Mouse (Mus musculus) lung, postnatal 0 days (tissue): ENCODE measurements around the gene Cd82. TPM values are rescaled to one million over a fixed set of nuclear protein-coding genes. Genes with fewer than 3 reads are reported as not detected.

Source experiments
- ATAC-seq: fragments of 200-750 bp; cut with Nextera tagmentation; 2 replicates; pipeline ENCODE4 v1.8.0; 2017; ENCODE audit warnings: moderate library complexity
- DNase-seq: peaks from one replicate; pipeline ENCODE4 v3.0.0-alpha.2; 2016; ENCODE audit warnings: low spot score
- H3K27ac ChIP-seq: fragments of 300-500 bp; sonication (generic); 2 replicates; pipeline ENCODE4 v1.5.1; 2014; ENCODE audit warnings: antibody characterized with exemption, mild to moderate bottlenecking, low read length, mixed read lengths
- H3K27me3 ChIP-seq: fragments of 300-500 bp; sonication (generic); replicated peaks from 2 replicates; pipeline ENCODE4 v1.6.1; 2014; ENCODE audit warnings: low read length, mixed read lengths; ENCODE audit not compliant: insufficient read depth
- H3K36me3 ChIP-seq: fragments of 300-500 bp; sonication (generic); 2 replicates; pipeline ENCODE4 v1.6.1; 2014; ENCODE audit warnings: low read length, mixed read lengths; ENCODE audit not compliant: insufficient read depth
- H3K4me1 ChIP-seq: fragments of 300-500 bp; sonication (generic); 2 replicates; pipeline ENCODE4 v1.6.1; 2014; ENCODE audit warnings: antibody characterized with exemption, low read depth, low read length, mixed read lengths; ENCODE audit not compliant: insufficient read depth
- H3K4me2 ChIP-seq: fragments of 300-500 bp; sonication (generic); replicated peaks from 2 replicates; pipeline ENCODE4 v1.6.1; 2014; ENCODE audit warnings: low read depth, mild to moderate bottlenecking, low read length, moderate library complexity, mixed read lengths
- H3K4me3 ChIP-seq: fragments of 300-500 bp; sonication (generic); 2 replicates; pipeline ENCODE4 v1.5.1; 2014; ENCODE audit warnings: low read depth, low read length
- H3K9ac ChIP-seq: fragments of 300-500 bp; sonication (generic); replicated peaks from 2 replicates; pipeline ENCODE4 v1.6.1; 2014; ENCODE audit warnings: low read depth, mild to moderate bottlenecking
- H3K9me3 ChIP-seq: fragments of 300-500 bp; sonication (generic); 2 replicates; pipeline ENCODE4 v1.6.1; 2016; ENCODE audit warnings: low read length, mixed read lengths
- CTCF ChIP-seq: IDR thresholded peaks from 2 replicates; pipeline ENCODE4 v1.5.1; 2016; ENCODE audit warnings: antibody characterized with exemption, mild to moderate bottlenecking
- EP300 ChIP-seq: IDR thresholded peaks from 2 replicates; pipeline ENCODE4 v1.6.1; 2016; ENCODE audit warnings: antibody characterized with exemption, mild to moderate bottlenecking, control low read depth
- WGBS: fragments of 180-500 bp; shearing (Covaris S2); extraction: QIAGEN DNeasy Blood & Tissue Kit; methylation state at CpG from one replicate; pipeline ENCODE4 v1.1.7; 2014; 5-methylcytosine and 5-hydroxymethylcytosine counted together
- polyA plus RNA-seq: library from polyadenylated mRNA; unstranded; fragments of >200 nt; fragmentation: Nextera tagmentation; extraction: Ambion mirVana; gene quantifications from 2 replicates; pipeline ENCODE4 v1.2.1, GENCODE M21; 2015

The Cd82 gene
- polyA plus RNA-seq, 1 experiment from 2014 or later, result 94.1 TPM

DNA sequence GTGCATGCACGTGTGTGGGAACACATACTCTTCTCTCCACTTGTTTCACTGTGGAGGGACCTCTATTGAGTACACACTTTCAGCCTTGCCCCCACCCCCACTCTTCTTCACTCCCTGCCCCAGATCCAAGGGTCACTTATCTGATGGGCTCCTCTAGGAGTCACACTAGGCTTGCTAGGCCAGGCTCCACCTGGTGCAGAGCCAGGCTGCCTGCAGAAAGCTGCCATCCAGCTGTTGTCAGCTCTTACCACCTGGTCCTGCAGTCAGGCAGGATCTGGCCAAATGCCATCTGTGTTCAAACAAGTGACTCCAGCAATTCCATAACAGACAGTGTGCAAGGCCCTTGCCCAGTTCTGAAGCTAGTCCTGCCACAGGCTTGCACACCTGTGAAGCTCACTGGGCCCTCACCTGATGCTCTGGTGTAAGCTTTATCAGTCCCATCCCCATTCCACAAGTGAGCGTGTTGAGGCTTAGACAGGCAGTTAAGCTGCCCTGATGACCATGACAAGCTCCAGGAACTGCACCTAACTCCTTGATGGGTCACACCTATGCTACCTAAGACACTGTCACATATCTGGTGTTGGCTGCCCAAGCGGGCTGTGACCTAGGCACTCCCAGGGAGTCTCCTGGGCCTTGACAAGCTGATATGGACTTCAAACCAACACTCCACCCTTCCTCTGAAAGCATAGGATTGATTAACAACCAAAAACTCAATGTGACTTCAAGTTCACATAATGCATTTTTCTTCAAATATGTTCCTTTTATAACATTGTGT is 7.9 kb downstream of the Cd82 start:
- Histone ChIP-seq H3K9me3 (no peaks in the 10 kb centered on the region), H3K36me3 (no peaks in the 10 kb centered on the region), H3K4me2 (no peak overlapping the region), H3K27me3 (no peaks in the 10 kb centered on the region), H3K27ac (peak overlapping the region; percentile 20; the same call in 1 of the 2 replicates), H3K4me3 (no peak overlapping the region), H3K9ac (no peak overlapping the region), H3K4me1 (peaks cover 36% of the 10 kb centered on the region)
- no peak for TF ChIP-seq EP300
- TF ChIP-seq CTCF, result no peak
- peak; percentile 28 for ATAC-seq
- peak; percentile 52 for DNase-seq
- 57% methylated on average over 3 of the region's 3 CpGs for WGBS

DNA sequence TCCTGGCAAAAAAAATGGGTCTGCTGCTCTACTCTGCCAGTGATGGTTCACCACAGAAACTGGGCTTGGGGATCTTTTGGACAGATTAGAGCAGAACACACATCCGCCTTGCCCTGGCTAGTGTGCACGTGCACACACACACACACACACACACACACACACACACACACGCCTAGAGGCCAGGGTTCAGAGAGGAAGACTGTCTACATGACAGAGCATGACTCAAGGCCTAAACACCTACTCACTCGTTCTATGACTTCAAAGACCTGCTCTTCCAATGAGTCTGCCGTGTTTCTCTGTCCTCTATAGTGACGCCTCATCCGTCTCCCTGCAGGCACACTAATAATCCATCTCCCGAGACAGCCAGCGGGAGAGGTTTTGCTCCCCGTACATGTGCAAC is 8.6 kb downstream of the Cd82 start:
- no peaks in the 10 kb centered on the region for H3K36me3 ChIP-seq
- peaks cover 35% of the 10 kb centered on the region for H3K4me1 ChIP-seq
- no peak overlapping the region for H3K4me3 ChIP-seq
- ATAC-seq, result peak; percentile 0; the same call in 1 of the 2 replicates
- H3K9me3 ChIP-seq, result no peaks in the 10 kb centered on the region
- H3K9ac ChIP-seq, result no peak overlapping the region
- WGBS, result 45% methylated on average over 10 of the region's 10 CpGs
- no peaks in the 10 kb centered on the region for H3K27me3 ChIP-seq
- 0 out of 2 replicates have a peak overlapping the region, but pooled peaks have one; percentile 20 for H3K27ac ChIP-seq
- DNase-seq, result no peak
- TF ChIP-seq CTCF (no peak), EP300 (no peak)
- no peak overlapping the region for H3K4me2 ChIP-seq

DNA sequence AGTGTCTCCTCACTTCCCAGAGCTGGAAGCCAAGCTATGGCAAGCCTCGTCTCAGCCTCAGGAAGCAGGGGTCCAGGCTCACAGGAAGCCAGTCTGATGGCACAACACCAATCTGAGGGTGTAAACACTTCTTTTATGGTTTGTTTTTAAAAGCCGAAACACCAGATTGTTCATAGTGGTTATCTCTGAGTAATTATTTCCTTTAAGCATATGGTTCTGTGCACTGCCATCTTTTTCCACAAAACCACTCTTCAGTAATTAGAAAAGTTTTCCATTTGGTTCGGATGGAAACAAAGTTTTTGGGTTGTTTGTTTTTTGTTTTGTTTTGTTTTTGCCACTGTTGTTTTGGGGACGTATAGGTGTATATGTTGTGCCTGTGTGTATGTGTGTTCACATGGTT is 9.9 kb downstream of the Cd82 start:
- peak overlapping the region; percentile 71 for H3K27ac ChIP-seq

DNA sequence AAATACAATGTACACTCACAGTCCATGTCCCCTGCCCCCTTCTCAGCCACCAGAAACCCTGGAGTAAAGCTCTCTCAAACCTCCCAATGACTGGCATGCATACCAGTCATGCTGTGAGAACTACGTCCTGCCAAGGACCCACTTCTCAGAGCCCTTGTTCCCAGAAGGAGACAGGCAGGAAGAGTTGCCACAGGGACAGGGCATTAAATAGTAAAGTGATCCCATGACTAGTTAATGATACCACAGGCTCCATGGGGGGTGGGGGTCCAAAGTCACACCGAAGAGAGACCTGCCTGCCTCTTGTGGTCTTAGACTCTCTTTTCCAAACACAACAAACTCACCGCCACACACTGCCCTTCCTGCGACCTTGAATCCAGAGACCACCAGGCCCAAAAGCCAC is 10.4 kb downstream of the Cd82 start:
- Histone ChIP-seq H3K9me3 (no peaks in the 10 kb centered on the region), H3K27ac (peak overlapping the region; percentile 71), H3K36me3 (no peaks in the 10 kb centered on the region), H3K4me2 (no peak overlapping the region), H3K4me3 (no peak overlapping the region), H3K4me1 (peaks cover 22% of the 10 kb centered on the region; the same call in 1 of the 2 replicates), H3K27me3 (no peaks in the 10 kb centered on the region), H3K9ac (no peak overlapping the region)
- ATAC-seq, result peak; percentile 37
- 0 out of 2 replicates have a peak, but pooled peaks have one; percentile 27 for TF ChIP-seq EP300
- TF ChIP-seq CTCF, result no peak
- peak; percentile 64 for DNase-seq
- 57% methylated on average over 4 of the region's 4 CpGs for WGBS

More for the DNA sequence above, 9.9 kb downstream of the Cd82 start:
- 67% methylated on average over 4 of the region's 4 CpGs for WGBS
- H3K9ac ChIP-seq, result no peak overlapping the region
- H3K27me3 ChIP-seq, result no peaks in the 10 kb centered on the region
- ATAC-seq (no peak), DNase-seq (no peak)
- peaks cover 24% of the 10 kb centered on the region for H3K4me1 ChIP-seq
- no peak overlapping the region for H3K4me3 ChIP-seq
- no peaks in the 10 kb centered on the region for H3K9me3 ChIP-seq
- H3K36me3 ChIP-seq, result no peaks in the 10 kb centered on the region
- no peak overlapping the region for H3K4me2 ChIP-seq
- no peak for TF ChIP-seq CTCF
- TF ChIP-seq EP300, result no peak

DNA sequence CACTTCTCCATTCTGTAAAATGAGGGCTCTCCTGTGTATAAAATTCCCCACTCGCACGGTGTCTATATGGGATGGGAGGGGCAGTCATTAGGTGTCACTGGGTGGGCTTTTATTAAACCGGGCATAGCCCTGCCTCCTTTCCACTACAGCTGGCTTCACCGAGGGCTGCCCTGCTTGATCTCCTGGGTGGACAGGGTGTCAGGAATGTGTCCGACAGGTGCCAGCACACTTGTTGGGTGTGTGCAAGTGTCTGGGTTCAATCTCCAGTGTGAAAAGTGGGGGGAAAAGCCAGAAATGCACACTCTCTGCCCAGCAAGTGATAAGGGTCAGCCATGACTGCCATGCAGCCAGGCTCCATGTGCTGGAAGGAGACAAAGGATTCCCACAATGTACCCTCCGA is 10.9 kb downstream of the Cd82 start:
- Histone ChIP-seq H3K9me3 (no peaks in the 10 kb centered on the region), H3K4me1 (peaks cover 22% of the 10 kb centered on the region; the same call in 1 of the 2 replicates), H3K36me3 (no peaks in the 10 kb centered on the region), H3K27ac (peak overlapping the region; percentile 57), H3K4me3 (no peak overlapping the region), H3K27me3 (no peaks in the 10 kb centered on the region), H3K4me2 (no peak overlapping the region), H3K9ac (no peak overlapping the region)
- no peak for DNase-seq
- WGBS, result 53% methylated on average over 6 of the region's 6 CpGs
- TF ChIP-seq CTCF (no peak), EP300 (no peak)
- ATAC-seq, result no peak

DNA sequence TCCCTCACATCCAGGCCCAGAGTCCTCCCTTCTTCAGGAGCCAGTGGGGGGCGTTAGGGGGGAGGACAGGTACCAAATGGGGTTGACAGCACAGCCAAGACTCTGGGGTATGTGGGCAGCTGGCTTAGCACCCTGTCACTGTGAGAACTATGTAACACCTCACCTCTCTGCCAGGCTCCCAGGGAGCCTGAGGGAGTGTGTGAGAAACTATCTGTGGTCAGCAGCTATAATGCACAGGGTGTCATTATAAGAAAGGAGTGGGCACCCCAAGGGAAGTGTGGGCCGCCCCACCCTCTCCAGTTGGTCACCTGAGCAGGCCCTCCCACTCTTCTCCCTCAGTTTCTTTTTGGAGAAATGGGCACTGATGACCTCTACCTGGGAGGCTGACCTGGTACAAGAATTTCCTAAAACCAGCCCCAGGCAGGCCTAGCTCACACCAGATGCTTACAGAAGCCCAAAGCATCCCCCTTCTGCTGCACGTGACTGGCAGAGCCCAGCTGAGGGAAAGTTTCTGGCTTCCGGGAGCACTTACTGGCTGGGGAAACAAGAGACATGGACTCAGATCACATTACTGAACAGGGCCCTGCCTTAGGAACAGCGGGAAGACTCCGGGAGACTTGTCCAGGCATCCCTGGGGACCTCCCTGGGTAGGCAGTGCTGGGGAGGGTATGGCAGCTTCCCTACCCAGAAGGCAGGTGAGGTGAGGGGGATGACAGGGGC is 11.6 kb downstream of the Cd82 start:
- Histone ChIP-seq H3K9ac (no peak overlapping the region), H3K27me3 (no peaks in the 10 kb centered on the region), H3K27ac (peak overlapping the region; percentile 57), H3K4me3 (no peak overlapping the region), H3K9me3 (no peaks in the 10 kb centered on the region), H3K4me1 (peaks cover 22% of the 10 kb centered on the region; the same call in 1 of the 2 replicates), H3K4me2 (no peak overlapping the region), H3K36me3 (no peaks in the 10 kb centered on the region)
- WGBS, result 67% methylated on average over 5 of the region's 6 CpGs
- DNase-seq (no peak), ATAC-seq (no peak)
- TF ChIP-seq EP300, result no peak
- TF ChIP-seq CTCF, result no peak
